Mouse (Mus musculus) midbrain, embryonic 16.5 days (tissue): ENCODE data around the gene Aldh3a2. TPM values are rescaled to one million over a fixed set of nuclear protein-coding genes. Genes with fewer than 3 reads are reported as not detected.
"Not testable (repeated sequence)": the region's sequence is repeated elsewhere in the genome, so short reads cannot be mapped to it uniquely, and the experiment has no call there.

ENCODE experiments used
- ATAC-seq: fragments of 200-750 bp; cut with Nextera tagmentation; 2 replicates; pipeline ENCODE4 v1.8.0; 2017; ENCODE audit warnings: moderate TSS enrichment
- H3K27ac ChIP-seq: fragments of 300-500 bp; sonication (generic); 2 replicates; pipeline ENCODE4 v1.5.1; 2014; ENCODE audit warnings: mild to moderate bottlenecking, low read length, mixed read lengths
- H3K27me3 ChIP-seq: fragments of 300-500 bp; sonication (generic); 2 replicates; pipeline ENCODE4 v1.6.1; 2014; ENCODE audit warnings: low read depth, low read length, mixed read lengths; ENCODE audit not compliant: control insufficient read depth, insufficient read depth
- H3K36me3 ChIP-seq: fragments of 300-500 bp; sonication (generic); 2 replicates; pipeline ENCODE4 v1.6.1; 2014; ENCODE audit warnings: mild to moderate bottlenecking, low read length, moderate library complexity, mixed read lengths; ENCODE audit not compliant: control insufficient read depth, insufficient read depth
- H3K4me1 ChIP-seq: fragments of 300-500 bp; sonication (generic); 2 replicates; pipeline ENCODE4 v1.6.1; 2014; ENCODE audit warnings: mild to moderate bottlenecking, low read length, mixed read lengths; ENCODE audit not compliant: control insufficient read depth, insufficient read depth
- H3K4me2 ChIP-seq: fragments of 300-500 bp; sonication (generic); 2 replicates; pipeline ENCODE4 v1.6.1; 2014; ENCODE audit warnings: mild to moderate bottlenecking, low read length, mixed read lengths
- H3K4me3 ChIP-seq: fragments of 300-500 bp; sonication (generic); 2 replicates; pipeline ENCODE4 v1.5.1; 2014; ENCODE audit warnings: low read depth, mild to moderate bottlenecking, low read length, moderate library complexity, mixed read lengths
- H3K9ac ChIP-seq: fragments of 300-500 bp; sonication (generic); 2 replicates; pipeline ENCODE4 v1.6.1; 2014; ENCODE audit warnings: low read depth, low read length, mixed read lengths
- H3K9me3 ChIP-seq: fragments of 300-500 bp; sonication (generic); replicated peaks from 2 replicates; pipeline ENCODE4 v1.6.1; 2014; ENCODE audit warnings: mild to moderate bottlenecking, low read length, mixed read lengths; ENCODE audit not compliant: control insufficient read depth, poor library complexity, severe bottlenecking
- WGBS: fragments of 180-500 bp; shearing (Covaris S2); extraction: QIAGEN DNeasy Blood & Tissue Kit; methylation state at CpG from one replicate; pipeline ENCODE4 v1.1.7; 2014; 5-methylcytosine and 5-hydroxymethylcytosine counted together
- polyA plus RNA-seq: library from polyadenylated mRNA; unstranded; fragments of >200 nt; fragmentation: Nextera tagmentation; extraction: Ambion mirVana; gene quantifications from 2 replicates; pipeline ENCODE4 v1.2.1, GENCODE M21; 2015

The Aldh3a2 gene
- 26.5 and 30.5 TPM in 2 replicates for polyA plus RNA-seq

GRCm38 (mm10) chr11:61266551-61267533 is at the start of gene Aldh3a2:
Aldh3a2 (minus strand) TSS chr11:61267464.
- peak within 1 kb of the TSS; percentile 83 for H3K9ac ChIP-seq
- no peaks in the 10 kb centered on the region for H3K9me3 ChIP-seq
- no peaks in the 10 kb centered on the region for H3K36me3 ChIP-seq
- H3K4me3 ChIP-seq = peak within 1 kb of the TSS; percentile 67
- WGBS = under 1% methylated on average over 58 of the region's 58 CpGs
- ATAC-seq = peak; percentile 99
- peak within 1 kb of the TSS; percentile 94 for H3K27ac ChIP-seq
- peak within 1 kb of the TSS; percentile 54 for H3K4me2 ChIP-seq
- peaks cover 8% of the 10 kb centered on the region for H3K4me1 ChIP-seq
- H3K27me3 ChIP-seq = no peaks in the 10 kb centered on the region

GRCm38 (mm10) chr11:61316864-61317263 is 49.6 kb upstream of the Aldh3a2 start:
- H3K4me1 ChIP-seq = no peaks in the 10 kb centered on the region
- WGBS = 78% methylated on average over 2 of the region's 2 CpGs
- no peak overlapping the region for H3K4me2 ChIP-seq
- H3K9ac ChIP-seq = no peak overlapping the region
- no peaks in the 10 kb centered on the region for H3K27me3 ChIP-seq
- ATAC-seq = no peak
- no peak overlapping the region for H3K27ac ChIP-seq
- no peak overlapping the region for H3K4me3 ChIP-seq
- no peaks in the 10 kb centered on the region for H3K36me3 ChIP-seq
- no peaks in the 10 kb centered on the region for H3K9me3 ChIP-seq

GRCm38 (mm10) chr11:61310321-61310720 is 43.1 kb upstream of the Aldh3a2 start:
- WGBS = 83% methylated on average over 7 of the region's 7 CpGs
- no peak for ATAC-seq
- no peaks in the 10 kb centered on the region for H3K36me3 ChIP-seq
- no peaks in the 10 kb centered on the region; the same call in 1 of the 2 replicates for H3K4me1 ChIP-seq
- H3K4me2 ChIP-seq = no peak overlapping the region
- no peak overlapping the region for H3K4me3 ChIP-seq
- no peak overlapping the region for H3K9ac ChIP-seq
- no peak overlapping the region for H3K27ac ChIP-seq
- H3K9me3 ChIP-seq = no peaks in the 10 kb centered on the region
- H3K27me3 ChIP-seq = no peaks in the 10 kb centered on the region

GRCm38 (mm10) chr11:61309831-61310230 is 42.6 kb upstream of the Aldh3a2 start:
- Histone ChIP-seq H3K27ac (no peak overlapping the region), H3K4me1 (no peaks in the 10 kb centered on the region; the same call in 1 of the 2 replicates), H3K4me3 (no peak overlapping the region), H3K27me3 (no peaks in the 10 kb centered on the region), H3K9ac (no peak overlapping the region), H3K9me3 (no peaks in the 10 kb centered on the region), H3K36me3 (no peaks in the 10 kb centered on the region), H3K4me2 (no peak overlapping the region)
- 67% methylated on average over 12 of the region's 12 CpGs for WGBS
- ATAC-seq = no peak

GRCm38 (mm10) chr11:61307795-61308194 is 40.5 kb upstream of the Aldh3a2 start:
- H3K27me3 ChIP-seq = no peaks in the 10 kb centered on the region
- H3K27ac ChIP-seq = no peak overlapping the region
- H3K36me3 ChIP-seq = no peaks in the 10 kb centered on the region
- no peak for ATAC-seq
- no peak overlapping the region for H3K9ac ChIP-seq
- no peaks in the 10 kb centered on the region; the same call in 1 of the 2 replicates for H3K4me1 ChIP-seq
- H3K9me3 ChIP-seq = no peaks in the 10 kb centered on the region
- whole genome bisulfite sequencing = 37% methylated on average over 7 of the region's 7 CpGs
- no peak overlapping the region for H3K4me3 ChIP-seq
- H3K4me2 ChIP-seq = no peak overlapping the region

GRCm38 (mm10) chr11:61305377-61305776 is 38.1 kb upstream of the Aldh3a2 start:
- no peak overlapping the region for H3K27ac ChIP-seq
- no peaks in the 10 kb centered on the region for H3K9me3 ChIP-seq
- no peaks in the 10 kb centered on the region for H3K36me3 ChIP-seq
- ATAC-seq = no peak
- no peak overlapping the region for H3K9ac ChIP-seq
- no peak overlapping the region for H3K4me2 ChIP-seq
- H3K4me1 ChIP-seq = no peaks in the 10 kb centered on the region; the same call in 1 of the 2 replicates
- WGBS = 76% methylated on average over 4 of the region's 4 CpGs
- no peaks in the 10 kb centered on the region for H3K27me3 ChIP-seq
- H3K4me3 ChIP-seq = no peak overlapping the region

- 96% methylated on average over 6 of the region's 10 CpGs for WGBS
- not testable (repeated sequence) for H3K27me3 ChIP-seq, H3K4me1 ChIP-seq, ATAC-seq, H3K4me2 ChIP-seq, H3K36me3 ChIP-seq, H3K4me3 ChIP-seq, H3K9ac ChIP-seq, H3K9me3 ChIP-seq, H3K27ac ChIP-seq
These were observed 37.3 kb upstream of the Aldh3a2 start for GRCm38 (mm10) chr11:61304535-61304934.

GRCm38 (mm10) chr11:61300716-61301392 is 33.6 kb upstream of the Aldh3a2 start:
- no peak overlapping the region for H3K9ac ChIP-seq
- H3K4me1 ChIP-seq = no peaks in the 10 kb centered on the region
- H3K27ac ChIP-seq = no peak overlapping the region
- 16% methylated on average over 12 of the region's 16 CpGs for WGBS
- no peak overlapping the region for H3K4me3 ChIP-seq
- no peaks in the 10 kb centered on the region for H3K9me3 ChIP-seq
- H3K4me2 ChIP-seq = peak overlapping the region; percentile 21; the same call in 1 of the 2 replicates
- no peak for ATAC-seq
- no peaks in the 10 kb centered on the region for H3K36me3 ChIP-seq
- H3K27me3 ChIP-seq = no peaks in the 10 kb centered on the region

GRCm38 (mm10) chr11:61300205-61300604 is 32.9 kb upstream of the Aldh3a2 start:
- H3K4me2 ChIP-seq = no peak overlapping the region
- no peaks in the 10 kb centered on the region for H3K27me3 ChIP-seq
- no peaks in the 10 kb centered on the region for H3K36me3 ChIP-seq
- no peak overlapping the region for H3K27ac ChIP-seq
- H3K4me3 ChIP-seq = no peak overlapping the region
- WGBS = 68% methylated on average over 3 of the region's 3 CpGs
- no peak overlapping the region for H3K9ac ChIP-seq
- no peaks in the 10 kb centered on the region for H3K4me1 ChIP-seq
- H3K9me3 ChIP-seq = no peaks in the 10 kb centered on the region
- ATAC-seq = no peak
